Mouse (Mus musculus) cerebellum, adult (tissue): ENCODE results near the gene Jtb.
"Not testable (repeated sequence)": the region's sequence is repeated elsewhere in the genome, so short reads cannot be mapped to it uniquely, and the experiment has no call there.

Source experiments
- ATAC-seq: cut with Nextera tagmentation; 2 replicates; pipeline ENCODE4 v1.9.2; 2017; ENCODE audit warnings: mild to moderate bottlenecking, moderate library complexity, mixed read lengths; ENCODE audit not compliant: insufficient number of reproducible peaks, low FRiP score, low TSS enrichment

The Jtb gene

DNA sequence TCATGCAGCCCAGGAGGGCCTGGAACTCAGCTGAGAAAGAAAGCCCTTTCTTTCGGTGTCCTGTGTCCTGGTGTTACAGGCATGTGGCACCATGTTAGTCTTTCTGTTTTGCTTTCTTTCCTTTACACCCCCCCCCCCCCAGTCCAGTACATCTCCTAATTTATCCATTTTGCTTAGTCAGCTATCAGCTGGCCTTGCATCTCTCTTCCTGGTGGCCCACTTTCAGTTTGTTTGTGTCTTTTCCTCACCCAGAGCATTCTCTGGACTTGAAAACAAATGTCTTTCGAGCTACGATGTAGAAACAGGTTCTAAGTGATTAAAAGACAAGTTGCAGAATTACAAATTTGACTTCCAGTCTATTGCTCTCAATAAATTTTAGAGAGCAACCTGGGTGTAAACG, 8.9 kb upstream of the Jtb start:
- no peak for ATAC-seq

DNA sequence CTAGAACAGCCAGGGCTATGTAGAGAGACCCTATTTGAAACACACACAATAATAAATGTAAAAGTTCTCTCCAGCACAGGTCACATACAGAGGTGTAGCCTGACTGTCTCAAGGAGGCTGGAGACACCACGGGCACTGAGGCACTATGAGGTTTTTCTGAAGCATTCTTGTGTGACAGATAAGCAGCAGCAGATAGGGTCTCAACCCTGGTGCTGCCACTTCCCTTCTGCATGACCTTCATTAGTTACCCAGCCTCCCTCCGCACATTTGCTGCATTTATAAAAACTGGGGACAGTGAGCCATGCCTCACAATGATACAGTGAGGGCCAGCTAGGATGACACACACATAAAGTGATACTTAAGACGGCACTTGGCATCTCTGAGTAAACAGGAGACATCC, 8.5 kb upstream of the Jtb start:
- ATAC-seq, result no peak

DNA sequence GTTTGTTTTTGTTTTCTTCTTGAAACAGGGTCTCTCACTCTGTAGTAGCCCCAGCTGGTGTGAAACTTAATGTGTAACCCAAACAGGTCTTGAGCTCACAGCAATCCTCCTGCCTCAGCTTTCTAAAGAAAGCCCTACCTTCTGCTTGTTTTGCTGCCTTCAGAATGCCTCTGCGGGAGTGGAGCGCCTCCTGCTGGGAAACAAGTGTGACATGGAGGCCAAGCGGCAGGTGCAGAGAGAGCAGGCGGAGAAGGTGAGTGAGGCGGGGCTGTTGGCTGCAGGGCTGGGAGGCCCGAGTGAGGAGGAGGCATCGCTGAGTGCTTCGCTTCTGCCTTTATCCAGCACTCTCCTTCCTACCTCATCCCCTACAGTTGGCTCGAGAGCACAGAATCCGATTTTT, 7.1 kb upstream of the Jtb start:
- ATAC-seq, result no peak

DNA sequence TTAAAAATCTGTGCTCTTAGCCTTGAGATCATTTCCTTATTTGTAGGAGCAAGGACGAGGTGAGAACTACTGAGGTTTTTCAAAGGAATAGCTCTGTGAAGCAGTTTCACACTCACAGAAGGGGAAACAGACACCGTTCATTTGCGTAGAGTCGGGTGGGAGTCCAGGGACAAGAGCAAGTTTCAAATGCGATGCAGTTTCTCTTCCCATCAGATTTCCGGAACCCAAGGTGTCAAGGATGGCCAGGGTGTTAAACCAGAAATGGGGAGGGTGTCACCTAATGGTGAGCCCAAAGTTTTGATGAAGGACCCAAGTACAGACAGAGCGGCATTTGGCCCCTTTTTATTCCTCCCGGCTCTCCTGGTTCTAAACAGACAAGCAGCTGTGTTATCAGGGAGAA, 322 bp upstream of the Jtb start:
- ATAC-seq, result 0 out of 2 replicates have a peak, but pooled peaks have one; percentile 15

DNA sequence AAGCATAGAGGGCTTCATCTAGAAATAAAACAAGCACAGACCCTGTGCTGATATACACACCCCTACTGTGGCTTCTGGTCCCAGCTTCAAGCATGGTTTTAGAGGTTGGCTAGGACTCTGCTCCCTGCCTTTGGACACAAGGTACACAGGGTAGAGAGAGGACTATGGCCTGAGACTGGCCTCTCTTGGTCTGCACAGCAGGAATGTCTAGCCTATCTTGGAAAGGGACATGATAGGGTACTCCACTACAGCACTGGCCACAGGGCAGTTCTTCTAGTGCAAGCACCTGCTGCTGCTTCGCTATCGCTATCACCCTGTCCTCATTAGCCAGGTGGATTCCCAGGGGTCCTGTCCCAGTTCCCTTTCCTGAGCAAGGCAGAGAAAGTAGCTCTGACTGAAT, 9.9 kb downstream of the Jtb start:
- ATAC-seq, result no peak

DNA sequence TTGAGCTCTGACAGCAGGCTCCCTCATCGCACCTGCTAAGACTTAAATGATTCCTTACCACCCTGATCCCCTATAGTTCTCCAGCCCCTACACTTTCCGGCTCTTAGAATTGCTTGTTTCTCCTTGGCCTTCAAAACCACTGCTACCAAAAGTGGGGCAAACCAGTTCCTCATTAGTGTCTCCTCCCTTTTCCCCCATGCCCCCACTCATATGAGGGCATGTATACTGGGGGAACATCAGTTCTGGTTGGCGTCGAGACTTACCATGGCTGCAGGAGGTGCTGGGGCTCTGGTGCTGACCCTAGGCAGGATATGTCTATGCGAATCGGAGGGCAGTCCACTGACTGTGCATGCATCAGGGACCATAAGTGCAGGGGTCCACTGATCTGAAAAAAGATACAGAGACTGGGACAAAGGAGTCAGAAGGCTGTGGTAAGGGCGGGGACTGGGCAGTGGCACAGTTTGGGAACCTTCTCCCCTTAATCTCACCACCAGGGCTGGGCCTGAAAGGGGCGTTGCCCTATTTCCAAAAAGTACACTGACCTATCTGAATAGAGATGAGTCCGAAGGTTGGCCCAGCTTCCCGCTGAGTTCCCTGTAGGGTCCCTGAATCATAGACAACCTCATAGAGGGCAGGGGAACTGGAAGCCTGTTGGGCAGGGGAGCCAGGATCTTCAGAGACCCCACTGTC, 10.4 kb downstream of the Jtb start:
- no peak for ATAC-seq

DNA sequence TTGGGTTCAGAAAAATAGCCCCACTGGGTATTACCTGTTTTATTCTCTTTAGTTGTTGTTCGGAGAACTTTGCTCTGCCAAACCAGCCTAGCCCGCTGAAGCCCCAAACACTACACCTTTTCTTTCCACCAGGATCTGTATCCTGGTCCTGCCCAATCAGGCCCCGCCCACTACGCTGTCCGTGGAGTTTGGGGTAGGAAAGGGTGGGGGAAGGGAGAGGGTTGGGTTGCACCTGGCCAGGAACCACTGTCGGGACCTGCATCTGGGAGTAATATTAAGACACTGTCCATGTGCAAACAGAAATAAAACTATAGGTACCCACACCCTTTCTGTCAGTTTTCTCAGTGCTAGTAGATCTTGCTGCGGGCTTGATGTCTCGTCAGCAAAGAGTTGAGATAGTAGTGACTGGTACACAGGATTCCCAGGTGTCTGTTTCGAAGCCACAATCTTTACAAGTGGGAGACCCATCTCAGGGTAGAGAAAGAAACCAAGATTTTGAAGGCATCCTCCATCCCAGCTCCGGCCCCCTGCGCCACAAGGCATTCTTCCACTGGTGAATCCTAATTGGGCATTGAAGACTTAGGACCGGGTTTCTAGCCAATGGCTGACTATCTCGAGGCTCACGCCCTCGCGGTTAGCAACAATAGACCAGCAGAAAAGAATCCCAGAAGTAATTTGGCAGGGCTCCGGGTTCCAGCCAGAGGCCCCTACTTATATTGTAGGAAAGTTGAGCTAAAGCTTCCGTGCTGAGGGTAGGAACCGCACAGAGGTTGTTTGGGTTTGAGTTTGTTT, 11.8 kb downstream of the Jtb start, which contains the start of gene Creb3l4:
TSS of gene Creb3l4 (minus strand) at position 529 of the 792 bp plus-strand sequence.
- no peak for ATAC-seq

DNA sequence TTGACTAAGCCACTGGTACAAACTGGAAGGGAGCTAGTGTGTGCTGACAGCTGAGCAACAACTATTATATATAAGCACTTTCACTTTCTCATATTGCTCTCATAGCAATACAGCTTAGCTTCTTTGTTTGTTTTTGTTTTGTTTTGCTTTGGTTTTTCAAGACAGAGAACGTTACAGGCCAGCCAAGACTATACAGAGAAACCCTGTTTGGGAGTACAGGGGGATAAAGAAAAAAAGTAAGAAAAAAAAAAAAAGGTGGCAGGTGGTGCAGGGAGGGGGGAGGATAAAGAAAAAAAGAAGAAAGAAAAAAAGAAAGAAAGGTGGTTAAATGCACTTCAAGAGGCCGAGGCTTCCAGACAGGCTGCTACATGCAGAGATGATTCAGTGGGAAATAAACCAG, 14.0 kb downstream of the Jtb start:
- no peak for ATAC-seq

DNA sequence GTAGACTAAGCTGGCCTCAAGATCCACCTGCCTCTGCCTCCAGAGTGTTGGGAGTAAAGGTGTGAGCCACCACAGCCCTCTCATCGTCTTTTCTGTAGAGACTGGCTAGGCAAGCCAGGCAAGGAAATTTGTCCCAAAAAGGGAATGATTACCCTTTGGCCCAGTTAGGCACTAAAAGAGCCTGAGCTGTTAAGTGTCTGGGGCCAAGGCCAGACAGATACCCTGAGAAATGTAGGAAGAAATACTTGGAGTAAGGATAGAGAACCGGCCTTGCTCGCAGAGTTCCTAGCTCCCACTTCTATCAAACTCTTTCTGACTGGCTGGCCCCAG, 16.2 kb downstream of the Jtb start:
- no peak for ATAC-seq

DNA sequence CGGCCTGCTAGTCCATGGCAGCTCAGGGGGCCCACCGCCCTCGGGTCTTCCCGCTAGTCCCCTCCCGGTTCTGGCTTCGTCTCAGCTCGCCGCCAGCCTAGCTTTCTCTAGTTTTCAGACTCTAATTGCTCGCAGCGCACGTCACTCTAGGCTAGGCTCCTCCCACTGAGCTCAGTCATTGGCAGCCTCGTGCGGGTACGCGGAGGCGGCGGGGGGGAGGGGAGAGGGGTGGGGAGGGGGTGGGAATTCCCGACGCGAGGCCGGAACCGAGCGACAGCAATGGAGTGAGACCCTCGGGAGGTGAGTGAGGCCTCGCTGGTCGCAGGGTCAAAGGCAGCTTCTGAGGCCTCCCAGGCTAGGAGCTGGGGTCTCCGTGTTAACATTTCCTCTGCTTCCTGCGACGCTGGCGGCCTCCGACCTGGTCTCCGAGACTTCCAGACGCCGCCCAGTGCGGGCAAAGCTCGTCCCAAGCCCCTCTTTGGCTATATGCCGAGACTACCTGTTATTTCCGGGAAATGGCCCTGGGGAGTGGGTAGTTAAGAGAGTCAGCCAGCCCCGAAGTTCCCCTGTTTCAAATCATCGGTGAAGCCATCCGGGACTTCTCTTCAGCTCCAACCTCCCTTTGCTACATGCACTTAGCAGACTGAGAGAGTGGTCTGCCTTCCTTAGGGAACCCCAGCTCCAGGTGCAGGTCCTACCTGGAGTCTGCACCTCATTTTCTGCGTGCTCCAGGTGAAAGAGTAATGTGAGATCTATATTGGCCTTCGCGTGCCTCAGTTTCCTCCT, 16.8 kb downstream of the Jtb start, which contains the start of gene Slc39a1:
TSS of gene Slc39a1 (plus strand) at position 213 of the 786 bp plus-strand sequence.
- ATAC-seq, result peak; percentile 90

DNA sequence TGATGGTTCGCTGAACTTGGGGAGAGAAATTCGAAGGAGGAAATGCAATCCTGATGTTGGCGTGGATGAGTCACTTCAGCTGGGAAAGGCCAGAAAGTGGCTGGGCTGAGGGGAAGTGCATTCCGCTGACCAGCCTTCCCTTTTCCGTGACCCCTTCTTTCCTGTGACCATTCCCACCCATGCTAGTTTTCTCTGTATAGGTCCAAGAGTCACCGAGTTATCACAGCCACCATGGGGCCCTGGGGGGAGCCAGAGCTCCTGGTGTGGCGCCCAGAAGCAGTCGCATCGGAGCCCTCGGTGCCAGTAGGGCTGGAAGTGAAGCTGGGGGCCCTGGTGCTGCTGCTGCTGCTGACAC, 17.3 kb downstream of the Jtb start:
- ATAC-seq, result no peak

DNA sequence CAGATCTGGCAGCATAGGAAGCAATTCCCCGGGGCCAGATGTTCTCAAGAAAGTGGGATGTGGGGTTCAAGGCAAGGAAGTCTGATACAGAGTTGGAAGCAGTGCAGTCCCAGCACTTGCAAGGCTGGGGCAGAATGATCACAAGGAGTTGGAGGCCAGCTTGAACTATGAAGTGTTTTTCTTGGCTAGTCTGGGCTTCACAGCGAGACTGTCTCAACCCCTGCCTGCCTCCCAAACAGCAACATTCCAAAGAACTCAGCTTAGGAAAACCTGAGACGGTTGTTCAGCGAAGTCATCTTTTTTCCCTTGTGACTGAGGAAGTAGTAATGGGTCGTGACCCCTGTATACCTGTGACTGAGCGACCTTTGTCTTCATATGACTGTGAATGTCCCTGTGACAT, 19.4 kb downstream of the Jtb start:
- ATAC-seq, result no peak

DNA sequence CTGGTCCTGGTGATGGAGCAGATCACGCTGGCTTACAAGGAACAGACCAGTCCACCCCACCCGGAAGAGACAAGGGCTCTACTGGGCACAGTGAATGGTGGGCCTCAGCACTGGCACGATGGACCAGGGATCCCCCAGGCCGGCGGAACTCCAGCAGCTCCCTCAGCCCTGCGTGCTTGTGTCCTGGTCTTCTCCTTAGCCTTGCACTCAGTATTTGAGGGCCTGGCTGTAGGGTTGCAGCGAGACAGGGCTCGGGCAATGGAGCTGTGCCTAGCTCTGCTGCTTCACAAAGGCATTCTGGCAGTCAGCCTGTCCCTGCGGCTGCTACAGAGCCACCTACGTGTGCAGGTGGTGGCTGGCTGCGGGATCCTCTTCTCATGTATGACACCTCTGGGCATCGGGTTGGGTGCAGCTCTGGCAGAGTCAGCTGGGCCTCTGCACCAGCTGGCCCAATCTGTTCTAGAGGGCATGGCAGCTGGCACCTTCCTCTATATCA, 20.4 kb downstream of the Jtb start:
- not testable (repeated sequence) for ATAC-seq

DNA sequence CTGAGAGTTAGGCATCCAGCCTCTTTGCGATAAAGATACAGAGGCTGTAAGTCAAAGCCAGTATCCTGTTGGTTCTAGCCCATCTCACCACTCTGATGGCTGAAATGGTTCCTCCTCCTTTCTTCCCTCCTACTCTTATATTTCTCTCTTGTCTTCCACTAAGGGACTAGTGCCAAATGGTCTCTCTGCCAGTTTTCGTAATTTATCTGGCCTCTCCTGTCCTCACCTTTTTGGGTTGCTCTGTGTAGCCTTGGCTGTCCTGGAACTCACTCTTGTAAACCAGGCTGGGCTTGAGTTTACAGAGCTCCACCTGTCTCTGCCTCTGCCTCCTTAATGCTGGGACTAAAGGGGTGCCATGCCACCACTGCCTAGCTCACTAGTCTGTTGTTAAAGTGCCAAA, 21.3 kb downstream of the Jtb start:
- not testable (repeated sequence) for ATAC-seq

DNA sequence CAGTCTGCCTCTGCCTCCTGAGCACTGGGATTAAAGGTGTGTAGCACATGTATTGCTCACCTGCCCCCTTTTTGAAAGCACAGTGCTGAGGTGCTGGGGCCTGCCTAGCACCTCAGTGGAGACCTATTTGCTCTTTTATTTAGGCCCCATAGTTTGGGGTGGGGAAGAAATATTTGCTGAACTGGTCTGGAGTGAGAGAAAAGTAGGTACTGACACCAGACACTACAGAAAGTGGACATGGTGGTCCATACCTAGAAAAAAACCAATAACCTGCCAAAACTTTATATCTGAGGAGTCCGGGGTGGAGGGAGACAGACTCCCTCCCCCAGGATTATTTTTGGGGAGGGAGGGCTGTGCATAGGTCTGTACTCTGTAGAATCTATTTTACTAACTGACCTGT, 21.8 kb downstream of the Jtb start:
- not testable (repeated sequence) for ATAC-seq

DNA sequence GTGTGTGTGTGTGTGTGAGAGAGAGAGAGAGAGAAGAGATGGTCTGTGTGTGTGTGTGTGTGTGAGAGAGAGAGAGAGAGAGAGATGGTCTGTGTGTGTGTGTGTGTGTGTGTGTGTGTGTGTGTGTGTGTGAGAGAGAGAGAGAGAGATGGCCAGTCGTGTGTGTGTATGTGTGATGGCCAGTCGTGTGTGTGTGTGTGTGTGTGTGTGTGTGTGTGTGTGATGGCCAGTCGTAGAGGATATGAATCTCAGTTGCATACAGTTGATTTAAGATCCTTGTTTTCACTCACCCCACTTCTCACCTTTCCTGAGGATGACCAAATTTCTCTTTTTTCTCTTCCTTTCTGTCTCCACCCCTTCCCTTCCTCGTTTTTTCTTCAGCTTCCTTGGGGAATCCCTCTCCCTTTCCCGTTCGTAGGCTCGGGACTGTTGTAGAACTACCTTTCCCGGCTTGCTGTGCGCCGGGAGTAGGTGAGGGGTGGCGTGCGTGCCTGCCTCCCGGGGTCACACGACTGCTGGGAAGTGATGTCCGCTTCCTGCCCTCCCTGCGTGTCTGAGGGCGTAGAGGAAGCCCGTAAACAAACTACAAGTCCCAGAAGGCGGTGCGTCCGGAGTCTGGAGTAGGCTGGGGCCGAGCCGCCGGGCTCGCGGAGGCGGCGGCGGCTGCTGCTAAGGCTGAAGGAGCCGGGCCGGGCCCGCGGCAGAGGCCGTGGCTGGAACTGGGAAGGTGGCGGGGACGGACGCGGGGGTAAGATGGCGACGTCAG, 22.4 kb downstream of the Jtb start, which contains the start of gene Crtc2:
TSS of gene Crtc2 (plus strand) at position 511 of the 766 bp plus-strand sequence.
- peak; percentile 95 for ATAC-seq

DNA sequence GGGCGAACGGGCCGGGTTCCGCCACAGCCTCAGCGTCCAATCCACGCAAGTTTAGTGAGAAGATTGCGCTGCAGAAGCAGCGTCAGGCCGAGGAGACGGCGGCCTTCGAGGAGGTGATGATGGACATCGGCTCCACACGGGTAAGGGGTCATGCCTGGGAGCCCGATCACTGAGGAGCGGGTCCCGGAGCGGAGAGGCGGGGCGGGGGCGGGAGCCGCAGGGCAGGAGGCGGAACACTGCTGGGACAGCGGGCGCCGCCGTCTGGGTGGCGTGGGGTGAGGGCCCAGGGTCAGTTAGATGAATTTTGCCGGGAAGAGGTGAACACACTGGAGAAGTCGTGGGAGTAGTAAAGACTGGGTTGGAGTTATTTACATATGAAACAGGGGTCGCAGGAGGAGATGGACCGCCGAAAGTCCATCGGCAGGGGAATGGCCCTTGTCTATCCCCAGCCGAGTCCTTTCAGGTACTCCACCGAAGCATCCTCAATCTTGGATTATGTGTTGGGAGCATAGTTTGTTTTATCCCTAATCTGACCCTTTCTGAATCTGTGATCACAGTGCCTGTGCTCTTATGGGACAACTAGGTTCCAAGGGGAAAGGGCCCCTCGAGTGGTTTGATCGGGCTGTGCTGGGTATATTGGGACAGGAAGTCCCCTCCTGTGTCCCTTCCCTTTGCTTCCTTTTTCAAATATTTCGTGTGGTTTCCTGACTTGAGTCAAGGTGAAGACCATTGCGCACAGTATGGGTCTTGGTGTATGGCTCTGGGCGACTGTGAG, 23.2 kb downstream of the Jtb start:
- ATAC-seq, result peak; percentile 17; the same call in 1 of the 2 replicates

DNA sequence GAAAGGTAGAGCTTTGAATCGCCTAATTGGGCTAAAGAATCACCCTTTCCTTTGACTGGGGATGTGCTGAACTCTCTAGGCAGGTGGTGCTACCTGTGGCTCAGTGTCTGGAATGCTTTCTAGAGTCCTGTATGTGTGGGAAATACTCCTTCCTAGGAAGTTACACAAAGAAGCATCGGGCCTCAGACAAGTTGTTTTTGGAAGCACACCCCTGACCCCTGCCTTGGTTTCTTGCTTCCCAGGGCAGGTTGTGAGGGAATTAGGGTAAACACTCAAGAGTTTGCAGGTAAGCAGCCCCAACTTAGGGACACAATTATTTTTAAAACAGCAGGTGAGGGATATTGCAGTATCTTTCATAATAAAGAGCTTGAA, 23.8 kb downstream of the Jtb start:
- no peak for ATAC-seq

DNA sequence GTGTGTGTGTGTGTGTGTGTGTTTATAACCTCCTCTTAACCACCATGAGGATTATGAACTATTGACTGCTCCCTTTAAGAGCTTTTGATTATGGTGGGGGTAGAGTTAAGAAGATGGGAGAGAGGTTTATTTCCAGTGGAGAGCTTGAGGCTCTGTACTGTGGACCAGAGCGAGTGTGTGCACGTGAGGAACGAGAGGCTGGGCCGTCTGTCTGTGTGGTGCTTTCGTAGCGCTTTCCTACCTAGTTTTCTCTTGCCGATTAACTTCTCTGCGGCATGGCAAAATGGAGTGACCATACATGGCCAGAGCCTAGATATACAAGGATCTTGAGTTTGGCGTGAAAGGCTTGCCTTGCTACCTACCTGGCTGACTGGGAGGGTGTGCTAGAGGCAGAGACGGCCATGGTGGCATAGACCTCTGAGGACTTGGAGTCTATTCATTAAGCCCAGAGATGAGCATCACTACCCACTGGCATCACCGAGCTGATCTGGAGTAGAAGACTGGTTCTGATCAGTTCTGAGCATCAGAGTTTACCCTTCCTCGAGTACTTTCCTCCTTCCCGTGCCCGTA, 24.5 kb downstream of the Jtb start:
- ATAC-seq, result no peak
